In the genomic region with DNA sequence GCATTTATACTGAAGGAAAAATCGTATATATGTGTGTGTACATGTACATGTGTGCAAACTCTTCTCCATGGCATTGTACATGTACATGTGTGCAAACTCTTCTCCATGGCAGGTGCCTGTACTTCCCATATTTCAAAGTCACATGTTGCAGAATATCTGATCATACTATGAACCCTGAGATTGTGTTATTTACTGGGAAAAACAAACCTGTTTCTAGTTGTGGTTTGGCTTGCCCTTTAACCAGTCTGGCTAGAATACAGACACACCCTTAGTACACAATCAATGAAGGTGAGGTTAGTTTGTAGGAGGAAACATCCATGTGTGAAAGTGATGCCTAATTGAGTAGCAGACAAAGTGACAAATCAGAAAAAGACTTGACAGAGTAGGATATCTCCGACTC, we compare ENCODE assay signal across 23 mouse cellular contexts. TPM values are rescaled to one million over a fixed set of nuclear protein-coding genes. Genes with fewer than 3 reads are reported as not detected.
DNase-seq lines count a peak whose midpoint lies in the region; ATAC-seq and TF ChIP-seq lines count a peak whose summit lies in the region.
"Had no signal": no experiment of that assay in that cellular context is flagged by ENCODE, and none has a peak within 500 bp of the region (broad histone marks: within the 10 kb centered on the region; RNA-seq: fewer than 3 reads in every experiment).

No protein-coding gene starts in this region.

- no peaks in the 10 kb centered on the region for H3K9me3 ChIP-seq in liver, postnatal 0 days (ENCODE audit: low read length)
- no peaks in the 10 kb centered on the region for H3K9me3 ChIP-seq in liver, embryonic 11.5 days (ENCODE audit: control insufficient read depth, low read length)
- no peaks in the 10 kb centered on the region for H3K9me3 ChIP-seq in intestine, postnatal 0 days (ENCODE audit: control insufficient read depth)
- H3K9me3 ChIP-seq in stomach, postnatal 0 days (ENCODE audit: control insufficient read depth, low read length): no peaks in the 10 kb centered on the region
- H3K9me3 ChIP-seq: forebrain, embryonic 10.5 days; forebrain, embryonic 13.5 days; G1E; hindbrain, embryonic 12.5 days; hindbrain, embryonic 15.5 days had no signal

- H3K36me3 ChIP-seq in liver, postnatal 0 days (replicated peaks; ENCODE audit: insufficient read depth, low read length): peaks cover 4% of the 10 kb centered on the region; the same call in 1 of the 2 replicates
- H3K36me3 ChIP-seq in liver, embryonic 11.5 days (ENCODE audit: control insufficient read depth, insufficient read depth, low read length): no peaks in the 10 kb centered on the region; the same call in 1 of the 2 replicates
- peaks cover 14% of the 10 kb centered on the region for H3K36me3 ChIP-seq in intestine, postnatal 0 days (ENCODE audit: control insufficient read depth, insufficient read depth)
- no peaks in the 10 kb centered on the region for H3K36me3 ChIP-seq in stomach, postnatal 0 days (ENCODE audit: control insufficient read depth, insufficient read depth, low read length)

- H3K4me1 ChIP-seq in liver, postnatal 0 days (ENCODE audit: insufficient read depth): no peaks in the 10 kb centered on the region
- H3K4me1 ChIP-seq in liver, embryonic 11.5 days (replicated peaks; ENCODE audit: control insufficient read depth, insufficient read depth, low read length): no peaks in the 10 kb centered on the region
- H3K4me1 ChIP-seq in intestine, postnatal 0 days (replicated peaks; ENCODE audit: control insufficient read depth, insufficient read depth, low read length): no peaks in the 10 kb centered on the region
- H3K4me1 ChIP-seq in stomach, postnatal 0 days (replicated peaks; ENCODE audit: control insufficient read depth, insufficient read depth): no peaks in the 10 kb centered on the region
- H3K4me1 ChIP-seq: forebrain, embryonic 10.5 days; forebrain, embryonic 13.5 days; hindbrain, embryonic 12.5 days; hindbrain, embryonic 15.5 days had no signal

- DNase-seq in liver, postnatal 0 days: no peak
- DNase-seq in liver, embryonic 11.5 days (ENCODE audit: low spot score): no peak
- DNase-seq in stomach, postnatal 0 days (ENCODE audit: low spot score): no peak
- DNase-seq in cerebellum, adult 11-12 months: no peak
- DNase-seq: adrenal gland, adult 8-10 months; adrenal gland, postnatal 25 days; B cell, adult 2 months; cerebellum, adult 18-20 months; cerebellum, adult 9-10 months; cerebellum, postnatal 14 days; gastrocnemius, adult 2 months; gastrocnemius, postnatal 14 days; heart, adult 11 months had no signal

- ATAC-seq in liver, postnatal 0 days: peak; percentile 85
- ATAC-seq in liver, embryonic 11.5 days (replicated peaks; ENCODE audit: low FRiP score): no peak
- peak; percentile 94 for ATAC-seq in intestine, postnatal 0 days
- peak; percentile 94 for ATAC-seq in stomach, postnatal 0 days (ENCODE audit: low FRiP score, low TSS enrichment)
- no peak for ATAC-seq in megakaryocyte, adult 5-6 weeks (ENCODE audit: poor library complexity, severe bottlenecking)
- ATAC-seq: forebrain, embryonic 13.5 days; forebrain, embryonic 16.5 days had no signal

- TF ChIP-seq EP300 in liver, postnatal 0 days (IDR thresholded peaks at IDR 0.05; ENCODE audit: low read depth): no peak
- no peak for TF ChIP-seq EP300 in stomach, postnatal 0 days (optimal IDR thresholded peaks at IDR 0.05)

- WGBS in liver, postnatal 0 days (ENCODE audit: insufficient replicate concordance): 79% methylated on average over 2 of the region's 2 CpGs
- 78% methylated on average over 2 of the region's 2 CpGs for WGBS in liver, embryonic 11.5 days
- 70% methylated on average over 2 of the region's 2 CpGs for WGBS in intestine, postnatal 0 days
- WGBS in stomach, postnatal 0 days: 79% methylated on average over 2 of the region's 2 CpGs

- no peak overlapping the region for H3K4me3 ChIP-seq in liver, postnatal 0 days (ENCODE audit: low read depth, low read length)
- H3K4me3 ChIP-seq in liver, embryonic 11.5 days (ENCODE audit: low read depth, low read length): no peak overlapping the region
- H3K4me3 ChIP-seq in intestine, postnatal 0 days (ENCODE audit: low read depth, low read length): no peak overlapping the region
- H3K4me3 ChIP-seq in stomach, postnatal 0 days (ENCODE audit: low read depth, low read length): no peak overlapping the region
- H3K4me3 ChIP-seq: forebrain, embryonic 10.5 days; forebrain, embryonic 13.5 days; gastrocnemius, adult 2 months; hindbrain, embryonic 12.5 days; hindbrain, embryonic 15.5 days had no signal

- H3K27ac ChIP-seq in liver, postnatal 0 days (ENCODE audit: low read depth): no peak overlapping the region
- H3K27ac ChIP-seq in liver, embryonic 11.5 days (ENCODE audit: low read depth, low read length): no peak overlapping the region
- no peak overlapping the region for H3K27ac ChIP-seq in intestine, postnatal 0 days (ENCODE audit: low read depth, low read length)
- H3K27ac ChIP-seq in stomach, postnatal 0 days (replicated peaks): no peak overlapping the region
- H3K27ac ChIP-seq: forebrain, embryonic 10.5 days; forebrain, embryonic 13.5 days; gastrocnemius, adult 2 months; hindbrain, embryonic 12.5 days; hindbrain, embryonic 15.5 days had no signal

- no peaks in the 10 kb centered on the region for H3K27me3 ChIP-seq in liver, postnatal 0 days (ENCODE audit: insufficient read depth, low read length)
- H3K27me3 ChIP-seq in liver, embryonic 11.5 days (replicated peaks; ENCODE audit: control insufficient read depth, insufficient read depth, low read length): no peaks in the 10 kb centered on the region
- H3K27me3 ChIP-seq in intestine, postnatal 0 days (replicated peaks; ENCODE audit: control insufficient read depth, insufficient read depth, low read length): no peaks in the 10 kb centered on the region
- H3K27me3 ChIP-seq in stomach, postnatal 0 days (ENCODE audit: control insufficient read depth, insufficient read depth, low read length): no peaks in the 10 kb centered on the region
- H3K27me3 ChIP-seq: CH12.LX; forebrain, embryonic 13.5 days; hindbrain, embryonic 12.5 days; hindbrain, embryonic 15.5 days had no signal

- no peak overlapping the region for H3K9ac ChIP-seq in liver, postnatal 0 days (replicated peaks)
- no peak overlapping the region for H3K9ac ChIP-seq in liver, embryonic 11.5 days (ENCODE audit: low read depth, low read length)
- H3K9ac ChIP-seq in intestine, postnatal 0 days (ENCODE audit: low read depth, low read length): no peak overlapping the region
- H3K9ac ChIP-seq in stomach, postnatal 0 days (ENCODE audit: low read length): no peak overlapping the region
- H3K9ac ChIP-seq: forebrain, embryonic 13.5 days; hindbrain, embryonic 12.5 days; hindbrain, embryonic 15.5 days had no signal

- no peak for TF ChIP-seq CTCF in liver, postnatal 0 days (IDR thresholded peaks at IDR 0.05; ENCODE audit: low read depth)
- TF ChIP-seq CTCF in intestine, postnatal 0 days (IDR thresholded peaks at IDR 0.05; ENCODE audit: low read depth): no peak
- no peak for TF ChIP-seq CTCF in stomach, postnatal 0 days (IDR thresholded peaks at IDR 0.05; ENCODE audit: low read depth)

- H3K4me2 ChIP-seq in liver, postnatal 0 days (ENCODE audit: low read depth, low read length): no peak overlapping the region
- H3K4me2 ChIP-seq in liver, embryonic 11.5 days: no peak overlapping the region
- H3K4me2 ChIP-seq in intestine, postnatal 0 days (replicated peaks; ENCODE audit: low read depth): no peak overlapping the region
- no peak overlapping the region for H3K4me2 ChIP-seq in stomach, postnatal 0 days (replicated peaks; ENCODE audit: low read depth)
- H3K4me2 ChIP-seq: forebrain, embryonic 13.5 days; heart, embryonic 11.5 days; hindbrain, embryonic 12.5 days; hindbrain, embryonic 15.5 days had no signal

RNA-seq across cellular contexts. Expression of a gene that starts 29.5 kb away (rescaled TPM):
- 7.1 and 7.5 TPM in 2 replicates for polyA plus RNA-seq in liver, postnatal 0 days (2015; fragmentation: Nextera tagmentation; extraction: Ambion mirVana)
- polyA plus RNA-seq in liver, embryonic 11.5 days (2014; fragmentation: Nextera tagmentation; extraction: Ambion mirVana): 44.6 and 50.5 TPM in 2 replicates
- 9.1 TPM in 2 replicates for polyA plus RNA-seq in intestine, postnatal 0 days (2015; fragmentation: Nextera tagmentation; extraction: Ambion mirVana)
- 11.1 and 12.0 TPM in 2 replicates for polyA plus RNA-seq in stomach, postnatal 0 days (2015; fragmentation: Nextera tagmentation; extraction: Ambion mirVana)
- 17.6 and 18.2 TPM in 2 replicates for total RNA-seq in megakaryocyte, adult 5-6 weeks (2015)
- total RNA-seq in megakaryocyte, adult 5-6 weeks (2017): 17.2 and 26.1 TPM in 2 replicates

RNA-seq across cellular contexts. Expression of a gene that starts 29.8 kb away (rescaled TPM):
- 4.7 and 4.9 TPM in 2 replicates for polyA plus RNA-seq in liver, postnatal 0 days (2015; fragmentation: Nextera tagmentation; extraction: Ambion mirVana)
- polyA plus RNA-seq in liver, embryonic 11.5 days (2014; fragmentation: Nextera tagmentation; extraction: Ambion mirVana): 15.9 and 17.8 TPM in 2 replicates
- 8.2 and 9.7 TPM in 2 replicates for polyA plus RNA-seq in intestine, postnatal 0 days (2015; fragmentation: Nextera tagmentation; extraction: Ambion mirVana)
- polyA plus RNA-seq in stomach, postnatal 0 days (2015; fragmentation: Nextera tagmentation; extraction: Ambion mirVana): 6.1 and 7.6 TPM in 2 replicates
- total RNA-seq in megakaryocyte, adult 5-6 weeks (2015): 22.5 and 24.0 TPM in 2 replicates
- total RNA-seq in megakaryocyte, adult 5-6 weeks (2017): 24.1 and 32.4 TPM in 2 replicates

Comparison
In these comparisons a context has a peak if more than half of its experiments do, and no peak if none do; other contexts are left out.
1. ATAC-seq: peak in liver, postnatal 0 days (single experiment), intestine, postnatal 0 days (single experiment) and stomach, postnatal 0 days (single experiment); none in liver, embryonic 11.5 days (single experiment) and megakaryocyte, adult 5-6 weeks (single experiment).